Mouse (Mus musculus): ENCODE measurements around the gene Wnt7a.

- TF ChIP-seq CTCF (IDR thresholded peaks at IDR 0.05; ENCODE audit: low read depth, low read length) = no peak
- no peak for TF ChIP-seq POLR2A (IDR thresholded peaks at IDR 0.05; ENCODE audit: borderline replicate concordance, low read depth, low read length)
Observed at GRCm38 (mm10) chr6:91392475-91393174, 18.5 kb downstream of the Wnt7a start.
